Mouse (Mus musculus): ENCODE results near the gene Rrp7a. TPM values are rescaled to one million over a fixed set of nuclear protein-coding genes. Genes with fewer than 3 reads are reported as not detected.
A peak's percentile ranks its signal among the peaks of the same experiment; 100 is the strongest.

Rrp7a gene
- polyA plus RNA-seq, 1 experiment from 2014 or later, result 71.1 TPM

- Histone ChIP-seq H3K4me3 (ENCODE audit: low read depth, low read length) (no peak overlapping the region), H3K27ac (ENCODE audit: low read depth, low read length) (peak overlapping the region; percentile 73; the same call in 1 of the 2 replicates), H3K27me3 (replicated peaks; ENCODE audit: control insufficient read depth, insufficient read depth, low read length) (no peaks in the 10 kb centered on the region), H3K9ac (ENCODE audit: low read depth, low read length) (peak overlapping the region; percentile 7; the same call in 1 of the 2 replicates), H3K4me2 (peak overlapping the region; percentile 43), H3K36me3 (ENCODE audit: control insufficient read depth, insufficient read depth, low read length) (peaks cover 9% of the 10 kb centered on the region), H3K9me3 (ENCODE audit: control insufficient read depth, low read length) (no peaks in the 10 kb centered on the region), H3K4me1 (replicated peaks; ENCODE audit: control insufficient read depth, insufficient read depth, low read length) (peaks cover 64% of the 10 kb centered on the region)
- ATAC-seq (replicated peaks; ENCODE audit: low FRiP score), result no peak
- DNase-seq (ENCODE audit: low spot score), result no peak
- WGBS, result 73% methylated on average over 5 of the region's 5 CpGs
These were observed 44.5 kb upstream of the Rrp7a start for GRCm38 (mm10) chr15:83167126-83167525.

- no peaks in the 10 kb centered on the region for H3K9me3 ChIP-seq (ENCODE audit: control insufficient read depth, low read length)
- peak overlapping the region; percentile 73; the same call in 1 of the 2 replicates for H3K27ac ChIP-seq (ENCODE audit: low read depth, low read length)
- H3K4me2 ChIP-seq, result peak overlapping the region; percentile 43
- H3K36me3 ChIP-seq (ENCODE audit: control insufficient read depth, insufficient read depth, low read length), result peaks cover 13% of the 10 kb centered on the region
- H3K27me3 ChIP-seq (replicated peaks; ENCODE audit: control insufficient read depth, insufficient read depth, low read length), result no peaks in the 10 kb centered on the region
- no peak overlapping the region for H3K4me3 ChIP-seq (ENCODE audit: low read depth, low read length)
- no peak for ATAC-seq (replicated peaks; ENCODE audit: low FRiP score)
- 89% methylated on average over 3 of the region's 3 CpGs for WGBS
- peak overlapping the region; percentile 7; the same call in 1 of the 2 replicates for H3K9ac ChIP-seq (ENCODE audit: low read depth, low read length)
- H3K4me1 ChIP-seq (replicated peaks; ENCODE audit: control insufficient read depth, insufficient read depth, low read length), result peaks cover 66% of the 10 kb centered on the region
- DNase-seq (ENCODE audit: low spot score), result no peak
These were observed 44.0 kb upstream of the Rrp7a start for GRCm38 (mm10) chr15:83166642-83167041.

- peaks cover 16% of the 10 kb centered on the region for H3K36me3 ChIP-seq (ENCODE audit: control insufficient read depth, insufficient read depth, low read length)
- H3K4me2 ChIP-seq, result peak overlapping the region; percentile 43
- ATAC-seq (replicated peaks; ENCODE audit: low FRiP score) (no peak), DNase-seq (ENCODE audit: low spot score) (no peak)
- no peak overlapping the region for H3K4me3 ChIP-seq (ENCODE audit: low read depth, low read length)
- no peaks in the 10 kb centered on the region for H3K27me3 ChIP-seq (replicated peaks; ENCODE audit: control insufficient read depth, insufficient read depth, low read length)
- WGBS, result 88% methylated on average over 13 of the region's 13 CpGs
- H3K9me3 ChIP-seq (ENCODE audit: control insufficient read depth, low read length), result no peaks in the 10 kb centered on the region
- peaks cover 58% of the 10 kb centered on the region for H3K4me1 ChIP-seq (replicated peaks; ENCODE audit: control insufficient read depth, insufficient read depth, low read length)
- peak overlapping the region; percentile 73 for H3K27ac ChIP-seq (ENCODE audit: low read depth, low read length)
- H3K9ac ChIP-seq (ENCODE audit: low read depth, low read length), result no peak overlapping the region
These were observed 43.1 kb upstream of the Rrp7a start for GRCm38 (mm10) chr15:83165526-83166315.

GRCm38 (mm10) chr15:83164971-83165471 lies 42.4 kb upstream of the Rrp7a start:
- no peak for DNase-seq (ENCODE audit: low spot score)
- WGBS, result 40% methylated on average over 5 of the region's 5 CpGs
- Histone ChIP-seq H3K9ac (ENCODE audit: low read depth, low read length) (peak overlapping the region; percentile 17; the same call in 1 of the 2 replicates), H3K4me3 (ENCODE audit: low read depth, low read length) (no peak overlapping the region), H3K27ac (ENCODE audit: low read depth, low read length) (peak overlapping the region; percentile 73), H3K27me3 (replicated peaks; ENCODE audit: control insufficient read depth, insufficient read depth, low read length) (no peaks in the 10 kb centered on the region), H3K4me1 (replicated peaks; ENCODE audit: control insufficient read depth, insufficient read depth, low read length) (peaks cover 51% of the 10 kb centered on the region), H3K4me2 (peak overlapping the region; percentile 40), H3K36me3 (ENCODE audit: control insufficient read depth, insufficient read depth, low read length) (peaks cover 23% of the 10 kb centered on the region), H3K9me3 (ENCODE audit: control insufficient read depth, low read length) (no peaks in the 10 kb centered on the region)
- ATAC-seq (replicated peaks; ENCODE audit: low FRiP score), result peak; percentile 95

DNA sequence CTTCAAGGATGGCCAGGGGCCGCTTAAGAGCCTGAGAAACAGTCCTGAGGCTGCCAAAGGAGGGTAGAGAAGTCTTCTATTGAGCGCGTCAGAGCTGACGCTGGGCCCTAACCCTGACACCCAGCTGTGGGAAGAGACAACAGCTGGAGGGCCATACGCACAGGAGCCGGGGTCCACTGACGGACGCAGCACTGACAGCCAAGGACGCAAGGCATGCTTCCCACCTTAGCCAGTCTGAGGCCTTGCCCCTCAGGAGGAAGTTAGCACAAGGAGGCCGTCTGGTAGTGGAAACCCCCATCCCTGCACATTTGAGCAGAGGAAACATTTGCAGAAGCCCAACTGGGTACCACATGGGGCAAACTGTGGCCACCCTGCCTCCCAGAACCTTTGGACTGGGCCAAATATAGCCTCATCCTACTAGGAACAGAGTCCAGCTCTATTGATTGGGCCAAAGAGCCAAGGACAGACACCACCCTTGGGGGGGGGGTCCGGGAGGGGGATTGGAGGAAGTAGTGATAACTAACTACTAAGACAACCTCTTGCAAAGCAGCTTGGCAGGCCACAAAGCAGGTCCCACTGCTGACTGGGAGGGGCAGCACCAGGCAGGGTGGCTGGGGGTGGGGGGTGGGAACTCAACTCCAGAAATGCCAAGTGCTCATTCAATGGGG lies 40.4 kb upstream of the Rrp7a start:
- Histone ChIP-seq H3K27me3 (replicated peaks; ENCODE audit: control insufficient read depth, insufficient read depth, low read length) (no peaks in the 10 kb centered on the region), H3K4me3 (ENCODE audit: low read depth, low read length) (no peak overlapping the region), H3K4me2 (peak overlapping the region; percentile 13; the same call in 1 of the 2 replicates), H3K4me1 (replicated peaks; ENCODE audit: control insufficient read depth, insufficient read depth, low read length) (peaks cover 35% of the 10 kb centered on the region), H3K36me3 (ENCODE audit: control insufficient read depth, insufficient read depth, low read length) (peaks cover 35% of the 10 kb centered on the region), H3K27ac (ENCODE audit: low read depth, low read length) (peak overlapping the region; percentile 51; the same call in 1 of the 2 replicates), H3K9me3 (ENCODE audit: control insufficient read depth, low read length) (no peaks in the 10 kb centered on the region), H3K9ac (ENCODE audit: low read depth, low read length) (0 out of 2 replicates have a peak overlapping the region, but pooled peaks have one; percentile 28)
- DNase-seq (ENCODE audit: low spot score) (no peak), ATAC-seq (replicated peaks; ENCODE audit: low FRiP score) (no peak)
- 75% methylated on average over 11 of the region's 11 CpGs for WGBS

DNA sequence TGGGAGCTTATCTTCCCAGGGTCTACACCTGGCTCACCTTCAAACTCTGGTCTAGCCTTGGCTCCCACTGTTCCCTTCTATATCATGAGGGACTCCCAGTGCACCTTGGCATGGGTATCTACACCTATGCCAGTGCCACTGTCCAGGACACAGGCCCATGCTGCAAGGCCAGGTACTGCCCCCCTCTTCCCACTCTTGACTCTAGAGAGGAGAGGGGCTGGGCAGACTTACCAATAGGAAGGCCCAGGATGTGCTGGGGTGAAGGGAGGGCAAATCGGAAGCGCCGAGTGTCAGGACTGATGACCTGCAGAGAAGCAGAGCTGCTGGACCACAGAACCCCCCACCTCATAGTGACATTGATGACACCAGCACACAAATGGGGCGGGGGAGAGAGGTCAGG lies 39.4 kb upstream of the Rrp7a start:
- no peak for ATAC-seq (replicated peaks; ENCODE audit: low FRiP score)
- Histone ChIP-seq H3K27ac (ENCODE audit: low read depth, low read length) (no peak overlapping the region), H3K36me3 (ENCODE audit: control insufficient read depth, insufficient read depth, low read length) (peaks cover 38% of the 10 kb centered on the region), H3K4me1 (replicated peaks; ENCODE audit: control insufficient read depth, insufficient read depth, low read length) (peaks cover 29% of the 10 kb centered on the region), H3K4me3 (ENCODE audit: low read depth, low read length) (no peak overlapping the region), H3K9me3 (ENCODE audit: control insufficient read depth, low read length) (no peaks in the 10 kb centered on the region), H3K9ac (ENCODE audit: low read depth, low read length) (no peak overlapping the region), H3K27me3 (replicated peaks; ENCODE audit: control insufficient read depth, insufficient read depth, low read length) (no peaks in the 10 kb centered on the region), H3K4me2 (no peak overlapping the region)
- 85% methylated on average over 4 of the region's 4 CpGs for WGBS
- no peak for DNase-seq (ENCODE audit: low spot score)

DNA sequence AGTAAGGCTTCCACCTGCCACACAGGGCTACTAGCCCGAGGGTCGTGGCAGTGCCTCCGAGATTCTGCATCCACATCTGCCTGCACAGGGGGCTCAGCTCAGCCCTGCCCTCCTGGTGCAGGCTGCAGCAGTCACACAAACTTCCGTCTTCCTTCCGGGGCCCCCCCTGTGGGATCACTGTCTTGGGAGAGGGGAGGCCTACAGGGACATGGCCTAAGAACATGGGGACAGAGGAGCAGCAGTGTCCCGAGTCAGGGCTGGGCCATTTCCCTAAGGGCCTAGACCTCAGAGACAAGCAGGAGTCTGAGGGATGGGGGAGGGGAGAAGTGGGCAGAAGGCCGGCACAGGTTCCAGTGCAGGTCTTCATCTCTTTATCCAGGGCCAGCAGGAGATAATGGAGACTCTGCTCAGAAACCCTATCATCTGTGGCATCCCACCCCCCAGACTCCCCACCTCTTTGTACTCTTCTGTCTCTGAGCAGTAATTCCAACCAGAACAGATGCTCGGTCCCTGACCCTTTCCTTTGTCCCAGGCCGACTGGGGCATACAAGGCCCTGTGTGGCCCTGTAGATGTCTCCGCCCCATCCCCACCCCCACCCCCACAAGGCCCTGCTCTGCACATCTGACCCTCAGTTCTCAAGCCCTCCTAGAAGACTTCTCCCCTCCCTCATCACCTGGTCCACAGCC lies 38.6 kb upstream of the Rrp7a start:
- H3K9me3 ChIP-seq (ENCODE audit: control insufficient read depth, low read length), result no peaks in the 10 kb centered on the region
- H3K36me3 ChIP-seq (ENCODE audit: control insufficient read depth, insufficient read depth, low read length), result peaks cover 41% of the 10 kb centered on the region
- no peak overlapping the region for H3K4me3 ChIP-seq (ENCODE audit: low read depth, low read length)
- H3K27ac ChIP-seq (ENCODE audit: low read depth, low read length), result no peak overlapping the region
- ATAC-seq (replicated peaks; ENCODE audit: low FRiP score), result no peak
- H3K4me2 ChIP-seq, result no peak overlapping the region
- H3K9ac ChIP-seq (ENCODE audit: low read depth, low read length), result no peak overlapping the region
- peaks cover 21% of the 10 kb centered on the region for H3K4me1 ChIP-seq (replicated peaks; ENCODE audit: control insufficient read depth, insufficient read depth, low read length)
- H3K27me3 ChIP-seq (replicated peaks; ENCODE audit: control insufficient read depth, insufficient read depth, low read length), result no peaks in the 10 kb centered on the region
- DNase-seq (ENCODE audit: low spot score), result no peak
- WGBS, result 78% methylated on average over 10 of the region's 10 CpGs

DNA sequence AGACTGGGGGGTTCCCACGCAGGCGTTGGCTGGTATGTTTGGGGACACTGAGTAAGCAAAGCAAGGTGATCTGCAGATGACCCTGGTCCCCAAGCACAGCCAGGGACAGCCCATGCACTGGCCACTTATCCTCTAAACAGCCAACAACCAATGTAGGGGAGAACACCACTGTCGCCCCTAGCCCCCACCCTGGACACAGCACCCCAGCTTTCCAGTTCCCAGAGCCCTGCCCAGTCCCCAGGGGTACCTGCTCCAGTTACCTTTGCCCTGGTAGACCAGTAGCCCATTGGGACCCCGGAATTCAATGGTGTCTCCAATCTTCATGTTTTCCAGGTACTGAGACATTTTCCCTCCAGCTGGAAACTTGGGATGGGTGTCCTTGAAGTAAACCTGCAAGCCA lies 38.0 kb upstream of the Rrp7a start:
- Histone ChIP-seq H3K9ac (ENCODE audit: low read depth, low read length) (no peak overlapping the region), H3K27me3 (replicated peaks; ENCODE audit: control insufficient read depth, insufficient read depth, low read length) (no peaks in the 10 kb centered on the region), H3K4me3 (ENCODE audit: low read depth, low read length) (no peak overlapping the region), H3K27ac (ENCODE audit: low read depth, low read length) (no peak overlapping the region), H3K9me3 (ENCODE audit: control insufficient read depth, low read length) (no peaks in the 10 kb centered on the region), H3K4me2 (no peak overlapping the region), H3K36me3 (ENCODE audit: control insufficient read depth, insufficient read depth, low read length) (peaks cover 41% of the 10 kb centered on the region), H3K4me1 (replicated peaks; ENCODE audit: control insufficient read depth, insufficient read depth, low read length) (peaks cover 14% of the 10 kb centered on the region)
- WGBS, result 93% methylated on average over 4 of the region's 4 CpGs
- no peak for ATAC-seq (replicated peaks; ENCODE audit: low FRiP score)
- no peak for DNase-seq (ENCODE audit: low spot score)

All from liver, embryonic 11.5 days (tissue).